Mouse (Mus musculus): ENCODE results near the gene Plppr1.

DNA sequence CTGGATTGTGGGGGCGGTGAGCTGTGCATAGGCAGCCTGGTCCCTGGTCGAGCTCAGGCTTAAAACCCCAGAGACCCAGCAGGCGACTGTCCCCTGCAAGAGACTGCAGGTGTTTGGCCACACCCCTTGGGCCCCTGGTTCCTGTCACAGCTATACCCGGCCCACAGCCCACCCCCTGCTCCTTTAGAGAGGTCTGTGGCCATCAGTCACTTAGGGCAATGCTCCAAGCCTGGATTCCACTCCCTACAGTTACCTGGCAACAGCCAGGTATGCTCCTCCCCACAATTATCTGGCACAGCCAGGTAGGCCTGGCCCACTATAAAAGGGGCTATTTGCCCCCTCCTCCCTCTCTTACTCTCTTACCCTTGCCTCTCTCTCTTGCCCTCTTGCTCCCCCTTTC lies 20.8 kb upstream of the Plppr1 start:
- TF ChIP-seq CTCF (IDR thresholded peaks at IDR 0.05 in 2 of 3, conservative IDR thresholded peaks at IDR 0.05 in 1 of 3; ENCODE audit: control insufficient read depth in 1 of 3, insufficient read depth in 1 of 3, low read depth in 2 of 3, low read length in 3 of 3, poor library complexity in 1 of 3, severe bottlenecking in 1 of 3) (no peak), ZMIZ1 (IDR thresholded peaks at IDR 0.05; ENCODE audit: low read depth, low read length) (no peak), CHD1 (IDR thresholded peaks at IDR 0.05; ENCODE audit: low read depth, low read length) (no peak), HCFC1 (IDR thresholded peaks at IDR 0.05; ENCODE audit: low read depth, low read length) (no peak), USF1 (IDR thresholded peaks at IDR 0.05; ENCODE audit: low read depth, low read length) (no peak), USF2 (IDR thresholded peaks at IDR 0.05; ENCODE audit: borderline replicate concordance in 1 of 2, insufficient read depth in 1 of 2, low read depth in 1 of 2, low read length in 2 of 2) (no peak), POLR2A (IDR thresholded peaks at IDR 0.05; ENCODE audit: control insufficient read depth in 1 of 2, insufficient read depth in 1 of 2, low read depth in 1 of 2, low read length in 2 of 2, poor library complexity in 1 of 2) (no peak), MAZ (IDR thresholded peaks at IDR 0.05; ENCODE audit: low read depth, low read length) (no peak), E2F4 (IDR thresholded peaks at IDR 0.05; ENCODE audit: borderline replicate concordance, low read depth, low read length) (no peak), RCOR1 (IDR thresholded peaks at IDR 0.05; ENCODE audit: low read depth, low read length) (no peak), ZKSCAN1 (IDR thresholded peaks at IDR 0.05; ENCODE audit: low read depth, low read length) (no peak)

Measured in MEL (cell line).